Mouse (Mus musculus) stomach, postnatal 0 days (tissue): ENCODE measurements around the gene Cyp2j5. TPM values are rescaled to one million over a fixed set of nuclear protein-coding genes. Genes with fewer than 3 reads are reported as not detected.
A peak's percentile ranks its signal among the peaks of the same experiment; 100 is the strongest.
"Not testable (repeated sequence)": the region's sequence is repeated elsewhere in the genome, so short reads cannot be mapped to it uniquely, and the experiment has no call there.

Source experiments
- ATAC-seq: fragments of 200-750 bp; cut with Nextera tagmentation; 2 replicates; pipeline ENCODE4 v1.8.0; 2017; ENCODE audit not compliant: low FRiP score, low TSS enrichment
- DNase-seq: peaks from one replicate; pipeline ENCODE4 v3.0.0-alpha.2; 2016; ENCODE audit warnings: low spot score
- H3K27ac ChIP-seq: fragments of 300-500 bp; sonication (generic); replicated peaks from 2 replicates; pipeline ENCODE4 v1.5.1; 2014; ENCODE audit warnings: mild to moderate bottlenecking, control low read depth
- H3K27me3 ChIP-seq: fragments of 300-500 bp; sonication (generic); 2 replicates; pipeline ENCODE4 v1.6.1; 2014; ENCODE audit warnings: low read length; ENCODE audit not compliant: control insufficient read depth, insufficient read depth
- H3K36me3 ChIP-seq: fragments of 300-500 bp; sonication (generic); 2 replicates; pipeline ENCODE4 v1.6.1; 2014; ENCODE audit warnings: low read length, mixed read lengths; ENCODE audit not compliant: control insufficient read depth, insufficient read depth
- H3K4me1 ChIP-seq: fragments of 300-500 bp; sonication (generic); replicated peaks from 2 replicates; pipeline ENCODE4 v1.6.1; 2014; ENCODE audit warnings: antibody characterized with exemption; ENCODE audit not compliant: control insufficient read depth, insufficient read depth
- H3K4me2 ChIP-seq: fragments of 300-500 bp; sonication (generic); replicated peaks from 2 replicates; pipeline ENCODE4 v1.6.1; 2014; ENCODE audit warnings: low read depth, mild to moderate bottlenecking, control low read depth, moderate library complexity
- H3K4me3 ChIP-seq: fragments of 300-500 bp; sonication (generic); 2 replicates; pipeline ENCODE4 v1.5.1; 2014; ENCODE audit warnings: low read depth, low read length, control low read depth
- H3K9ac ChIP-seq: fragments of 300-500 bp; sonication (generic); 2 replicates; pipeline ENCODE4 v1.6.1; 2014; ENCODE audit warnings: mild to moderate bottlenecking, low read length, control low read depth, mixed read lengths
- H3K9me3 ChIP-seq: fragments of 300-500 bp; sonication (generic); 2 replicates; pipeline ENCODE4 v1.6.1; 2016; ENCODE audit warnings: low read length; ENCODE audit not compliant: control insufficient read depth
- CTCF ChIP-seq: IDR thresholded peaks from 2 replicates; pipeline ENCODE4 v1.5.1; 2016; ENCODE audit warnings: antibody characterized with exemption, low read depth, mild to moderate bottlenecking, moderate library complexity
- EP300 ChIP-seq: optimal IDR thresholded peaks from 2 replicates; pipeline ENCODE3; 2016; ENCODE audit warnings: antibody characterized with exemption
- WGBS: fragments of 180-500 bp; shearing (Covaris S2); extraction: QIAGEN DNeasy Blood & Tissue Kit; methylation state at CpG from one replicate; pipeline ENCODE4 v1.1.7; 2014; 5-methylcytosine and 5-hydroxymethylcytosine counted together
- polyA plus RNA-seq: library from polyadenylated mRNA; unstranded; fragments of >200 nt; fragmentation: Nextera tagmentation; extraction: Ambion mirVana; gene quantifications from 2 replicates; pipeline ENCODE4 v1.2.1, GENCODE M21; 2015

The Cyp2j5 gene
- polyA plus RNA-seq, 1 experiment from 2014 or later: 0.04 TPM

DNA sequence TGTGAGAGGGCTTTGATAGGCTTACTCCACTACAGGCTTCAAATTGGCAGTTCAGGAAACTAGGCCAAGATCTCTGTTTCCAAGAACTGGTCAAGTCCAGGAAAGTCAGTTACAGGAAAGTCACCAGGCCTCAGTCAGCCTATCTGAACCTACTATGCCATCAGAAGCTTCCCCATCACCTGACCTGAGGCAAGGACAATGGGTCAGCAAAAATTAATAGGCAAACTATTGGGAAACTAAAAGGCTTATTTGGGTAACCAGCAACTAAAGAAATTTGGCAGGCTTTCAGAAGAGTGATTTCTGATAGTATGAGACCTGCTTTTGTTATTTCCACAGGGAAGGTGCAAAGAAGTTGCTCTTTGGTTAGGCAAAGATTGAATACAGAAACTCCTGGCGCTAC, 41.5 kb downstream of the Cyp2j5 start:
- no peak overlapping the region for H3K27ac ChIP-seq
- no peak overlapping the region for H3K4me3 ChIP-seq
- no peak for ATAC-seq
- H3K4me2 ChIP-seq: no peak overlapping the region
- DNase-seq: no peak
- H3K27me3 ChIP-seq: no peaks in the 10 kb centered on the region
- WGBS: 75% methylated on average over 1 of the region's 1 CpGs
- no peaks in the 10 kb centered on the region for H3K36me3 ChIP-seq
- H3K9ac ChIP-seq: no peak overlapping the region
- TF ChIP-seq EP300 (no peak), CTCF (no peak)
- H3K9me3 ChIP-seq: no peaks in the 10 kb centered on the region
- no peaks in the 10 kb centered on the region for H3K4me1 ChIP-seq

DNA sequence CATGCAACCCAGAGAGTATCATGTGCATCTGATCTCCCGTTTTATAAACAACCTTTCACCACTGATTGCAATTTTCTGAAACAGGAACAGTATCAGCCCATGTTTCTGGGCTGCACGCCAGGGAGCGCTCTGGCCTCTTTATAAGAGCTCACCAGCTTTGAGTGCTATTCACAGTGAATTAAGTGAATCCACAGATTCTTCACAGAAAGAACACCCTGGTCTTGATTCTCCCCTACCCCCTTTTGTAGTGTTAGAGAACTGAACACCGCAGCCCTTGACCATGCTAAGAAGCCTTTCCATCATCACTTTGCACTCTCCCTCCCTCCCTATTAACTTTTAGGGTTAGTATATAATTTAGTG, 72.2 kb downstream of the Cyp2j5 start:
- H3K9me3 ChIP-seq: no peaks in the 10 kb centered on the region
- WGBS: 14% methylated on average over 4 of the region's 4 CpGs
- peak overlapping the region; percentile 35 for H3K27ac ChIP-seq
- H3K27me3 ChIP-seq: no peaks in the 10 kb centered on the region
- H3K9ac ChIP-seq: no peak overlapping the region
- peak overlapping the region; percentile 65 for H3K4me2 ChIP-seq
- ATAC-seq: peak; percentile 78
- H3K4me3 ChIP-seq: peak overlapping the region; percentile 54
- no peaks in the 10 kb centered on the region for H3K36me3 ChIP-seq
- no peaks in the 10 kb centered on the region for H3K4me1 ChIP-seq
- DNase-seq: peak; percentile 65
- no peak for TF ChIP-seq EP300
- peak; percentile 57 for TF ChIP-seq CTCF

- no peaks in the 10 kb centered on the region for H3K4me1 ChIP-seq
- DNase-seq (peak; percentile 72), ATAC-seq (peak; percentile 96)
- H3K4me3 ChIP-seq: peak within 1 kb of the TSS; percentile 54
- TF ChIP-seq CTCF (no peak), EP300 (no peak)
- WGBS: 6% methylated on average over 18 of the region's 18 CpGs
- no peaks in the 10 kb centered on the region for H3K36me3 ChIP-seq
- no peaks in the 10 kb centered on the region for H3K27me3 ChIP-seq
- no peaks in the 10 kb centered on the region for H3K9me3 ChIP-seq
- H3K27ac ChIP-seq: peak within 1 kb of the TSS; percentile 91
- peak within 1 kb of the TSS; percentile 63 for H3K9ac ChIP-seq
- peak within 1 kb of the TSS; percentile 65 for H3K4me2 ChIP-seq
These were observed 72.8 kb downstream of the Cyp2j5 start, which contains the start of gene Cyp2j9 for GRCm38 (mm10) chr4:96590911-96591790. Gene Cyp2j9 (minus strand): TSS chr4:96591578.

- Histone ChIP-seq H3K36me3 (no peaks in the 10 kb centered on the region), H3K9ac (no peak overlapping the region), H3K27ac (no peak overlapping the region), H3K4me1 (no peaks in the 10 kb centered on the region), H3K9me3 (no peaks in the 10 kb centered on the region), H3K4me2 (no peak overlapping the region), H3K27me3 (no peaks in the 10 kb centered on the region), H3K4me3 (no peak overlapping the region)
- WGBS: 74% methylated on average over 1 of the region's 1 CpGs
- TF ChIP-seq EP300: no peak
- TF ChIP-seq CTCF: no peak
- DNase-seq (no peak), ATAC-seq (no peak)
These were observed 82.4 kb downstream of the Cyp2j5 start for GRCm38 (mm10) chr4:96581425-96582088.

GRCm38 (mm10) chr4:96580351-96580750, 83.6 kb downstream of the Cyp2j5 start:
- H3K36me3 ChIP-seq, H3K4me2 ChIP-seq, H3K9me3 ChIP-seq, H3K27ac ChIP-seq, H3K9ac ChIP-seq, H3K27me3 ChIP-seq, H3K4me1 ChIP-seq, H3K4me3 ChIP-seq: not testable (repeated sequence)
- ATAC-seq: peak; percentile 78
- 49% methylated on average over 6 of the region's 6 CpGs for WGBS
- DNase-seq: peak; percentile 56

Other genes with a start within 250 kb of the Cyp2j5 start
- not detected in 2 replicates for gene Cyp2j8, start 156.8 kb downstream of the Cyp2j5 start, polyA plus RNA-seq
- gene Cyp2j6, start 110.5 kb downstream of the Cyp2j5 start, polyA plus RNA-seq: 21.5 and 23.0 TPM in 2 replicates
- gene Cyp2j9, start 72.6 kb downstream of the Cyp2j5 start, polyA plus RNA-seq: 5.4 and 6.0 TPM in 2 replicates
- gene Gm12695, start 121.0 kb upstream of the Cyp2j5 start, polyA plus RNA-seq: not detected in 2 replicates